Mouse (Mus musculus) layer of hippocampus, postnatal 36 days (tissue): Measurements from ENCODE around the gene Ypel3. TPM values are rescaled to one million over a fixed set of nuclear protein-coding genes. Genes with fewer than 3 reads are reported as not detected.
"Not testable (repeated sequence)": the region's sequence is repeated elsewhere in the genome, so short reads cannot be mapped to it uniquely, and the experiment has no call there.

Experiments used
- DNase-seq, 2 experiments: peaks; one replicate each; pipeline ENCODE4 v3.0.0; 2022
- total RNA-seq, 2 experiments: library from RNA; stranded (reverse); gene quantifications; 2 replicates each; pipeline ENCODE4 v1.2.3; 2021

Gene Ypel3
- total RNA-seq, 2 experiments from 2014 or later: 278 to 291 TPM

- no peak for DNase-seq
Measured at GRCm38 (mm10) chr7:126767001-126767400, 9.8 kb upstream of the Ypel3 start.

- DNase-seq: no peak
Measured at GRCm38 (mm10) chr7:126770784-126771183, 6.0 kb upstream of the Ypel3 start.

DNA sequence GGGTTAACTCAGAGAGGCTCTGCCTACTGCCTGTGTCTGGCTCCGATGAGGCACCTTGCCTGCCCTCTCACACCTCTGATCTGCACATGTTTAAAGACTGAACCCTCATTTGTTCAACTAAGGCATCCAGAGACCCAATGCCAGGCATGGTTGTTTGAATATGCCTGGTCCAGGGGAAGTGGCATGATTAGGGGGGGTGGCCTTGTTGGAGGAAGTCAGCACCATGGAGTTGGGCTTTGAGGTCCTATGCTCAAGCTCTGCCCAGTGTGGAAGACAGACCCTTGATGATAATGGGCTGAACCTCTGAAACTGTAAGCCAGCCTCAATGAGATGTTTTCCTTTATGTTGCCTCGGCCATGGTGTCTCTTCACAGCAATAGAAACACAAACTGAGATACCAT lies 3.4 kb upstream of the Ypel3 start:
- no peak for DNase-seq

GRCm38 (mm10) chr7:126774463-126774862 lies 2.3 kb upstream of the Ypel3 start:
- no peak for DNase-seq

GRCm38 (mm10) chr7:126775185-126775977 lies 1.4 kb upstream of the Ypel3 start:
- DNase-seq: no peak

GRCm38 (mm10) chr7:126775978-126776234 lies 849 bp upstream of the Ypel3 start:
- no peak for DNase-seq

DNA sequence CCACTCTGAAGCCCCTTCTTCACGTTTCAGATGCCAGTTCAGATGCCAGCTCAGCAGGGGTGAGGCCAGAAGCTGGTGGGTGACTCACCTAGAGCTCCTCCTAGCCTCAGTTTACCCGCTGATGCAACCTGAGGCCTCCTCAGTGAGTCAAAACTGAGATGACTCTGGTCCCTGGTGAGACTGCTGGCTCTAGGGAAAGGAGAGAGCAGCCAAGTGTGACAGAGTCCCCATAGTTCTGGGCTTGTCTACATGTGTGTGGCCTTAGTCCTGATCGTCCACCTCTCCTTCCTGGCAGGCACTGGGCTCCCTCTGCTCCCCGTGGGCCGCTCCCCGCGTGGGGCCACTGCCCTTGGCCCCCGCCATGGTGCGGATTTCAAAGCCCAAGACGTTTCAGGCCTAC lies 721 bp downstream of the Ypel3 start:
- DNase-seq: no peak

DNA sequence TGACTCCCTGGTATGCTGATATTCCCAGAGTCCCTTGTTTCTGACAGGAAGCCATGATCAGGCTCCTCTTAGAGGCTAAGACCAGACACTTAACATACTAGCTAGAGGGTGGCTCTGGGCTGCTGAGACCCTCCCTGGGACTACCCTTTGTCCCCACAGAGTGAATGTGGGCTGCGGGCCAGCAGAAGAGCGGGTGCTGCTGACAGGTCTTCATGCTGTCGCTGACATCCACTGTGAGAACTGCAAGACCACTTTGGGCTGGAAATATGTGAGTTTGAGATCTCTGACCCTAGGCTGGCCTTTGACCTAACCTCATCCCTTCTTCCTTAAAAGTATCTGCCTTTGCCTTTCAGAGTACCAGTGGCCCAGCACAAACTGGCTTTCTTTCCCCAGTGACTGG lies 1.4 kb downstream of the Ypel3 start:
- DNase-seq: no peak

- DNase-seq: not testable (repeated sequence)
Measured at GRCm38 (mm10) chr7:126779101-126779500, 2.3 kb downstream of the Ypel3 start.

DNA sequence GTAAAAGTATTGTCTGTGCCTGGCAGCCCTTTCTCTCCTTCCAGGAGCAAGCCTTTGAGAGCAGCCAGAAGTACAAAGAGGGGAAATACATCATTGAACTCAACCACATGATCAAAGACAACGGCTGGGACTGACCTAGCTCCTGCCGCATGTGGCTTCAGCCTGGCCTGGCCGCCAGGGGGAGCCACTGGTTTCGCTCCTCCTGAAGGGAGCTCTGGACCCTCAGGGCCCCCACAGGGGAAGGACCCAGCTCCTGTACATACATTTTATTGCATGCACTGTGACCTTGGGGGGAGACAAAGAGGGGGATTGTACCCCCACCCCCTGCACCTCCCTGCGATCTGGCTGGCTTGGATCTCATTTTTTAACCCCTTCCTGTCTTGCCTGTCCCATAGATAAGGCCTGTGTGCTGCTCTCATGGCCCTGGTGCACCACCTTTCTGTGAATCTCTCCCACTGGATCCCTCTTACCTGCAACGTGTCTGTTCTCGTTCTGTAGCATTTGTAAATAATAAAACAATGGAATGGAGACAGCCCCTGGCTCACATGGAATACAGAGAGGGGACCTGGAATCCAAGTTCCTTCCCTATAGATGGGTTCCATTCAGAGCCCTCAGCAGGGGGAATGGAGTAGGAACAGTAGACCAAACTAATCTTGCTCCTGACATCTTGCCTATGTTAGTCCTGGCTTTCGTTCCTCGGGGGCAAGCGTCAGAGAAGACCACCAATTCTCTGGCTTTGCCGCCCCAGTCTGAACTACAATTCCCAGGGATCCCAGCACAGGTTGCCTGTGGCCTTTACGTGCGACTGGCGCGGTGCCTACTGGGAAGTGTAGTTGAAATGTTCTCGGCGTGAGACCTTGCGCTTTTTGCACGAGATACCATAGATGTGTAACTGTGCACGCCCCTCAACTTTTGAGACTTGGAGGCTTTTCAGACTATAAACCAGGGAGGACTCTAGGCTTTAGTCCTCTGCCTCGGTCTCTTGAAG lies 3.5 kb downstream of the Ypel3 start:
- peak; percentile 77 to 80 for DNase-seq

DNA sequence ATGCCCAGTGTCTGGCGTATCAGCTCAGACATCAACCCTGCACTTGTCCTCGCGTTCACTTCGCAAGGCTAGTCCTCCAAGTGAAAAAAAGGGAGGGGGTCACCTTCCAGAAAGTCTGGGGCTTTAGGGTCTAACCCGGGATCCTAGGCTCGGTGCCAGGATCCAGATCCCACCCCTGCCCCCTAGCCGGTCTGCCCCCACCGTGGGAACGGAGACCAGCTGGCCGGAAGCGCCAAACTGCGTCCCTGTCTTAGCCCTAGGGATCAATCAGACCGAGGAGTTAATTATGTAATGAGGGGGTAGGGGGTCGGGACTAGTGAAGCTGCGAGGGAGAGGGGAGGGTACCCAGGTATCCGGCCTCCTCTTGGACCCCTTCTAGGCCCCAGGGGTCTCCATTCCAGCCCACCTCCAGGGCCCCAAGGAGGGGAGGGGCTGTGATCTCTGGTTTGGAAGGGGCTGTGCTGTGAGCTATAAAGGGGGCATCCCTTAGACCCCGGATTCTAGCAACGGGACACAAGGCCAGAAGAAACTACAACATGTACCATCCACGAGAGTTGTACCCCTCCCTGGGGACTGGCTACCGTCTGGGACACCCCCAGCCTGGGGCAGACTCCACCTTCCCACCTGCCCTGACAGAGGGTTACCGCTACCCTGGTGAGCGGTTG lies 4.3 kb downstream of the Ypel3 start, which contains the start of gene Tbx6:
Tbx6 (plus strand) TSS at position 513 of the 665 bp plus-strand sequence.
- no peak for DNase-seq

DNA sequence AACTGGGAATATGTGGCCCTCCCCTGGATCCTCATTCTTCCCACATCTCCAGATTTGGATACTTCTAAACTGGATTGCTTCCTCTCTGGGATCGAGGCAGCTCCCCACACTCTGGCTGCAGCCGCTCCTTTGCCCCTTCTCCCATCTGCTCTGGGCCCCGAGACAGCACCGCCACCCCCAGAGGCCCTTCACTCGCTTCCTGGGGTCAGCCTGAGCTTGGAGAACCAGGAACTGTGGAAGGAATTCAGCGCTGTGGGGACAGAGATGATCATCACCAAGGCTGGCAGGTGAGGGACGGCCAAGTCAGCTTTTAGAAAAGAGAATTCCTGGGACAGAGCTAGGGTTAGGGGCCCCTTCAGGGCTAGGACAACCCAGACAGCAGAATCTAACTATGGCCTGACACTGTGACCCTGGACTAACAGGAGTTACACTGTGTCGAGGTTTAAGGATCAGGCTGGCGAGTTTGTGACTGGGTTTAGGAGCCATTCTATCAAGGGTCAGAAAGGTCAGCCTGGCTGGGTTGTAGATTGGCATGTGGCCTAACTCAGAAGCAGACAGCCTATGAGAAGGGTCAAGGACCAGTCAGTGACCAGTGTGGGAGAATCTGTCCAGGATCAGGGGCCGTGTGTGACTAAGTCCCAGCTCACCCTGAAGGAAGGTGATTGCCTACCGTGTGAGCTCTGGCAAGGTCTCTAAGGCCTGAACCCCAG lies 5.1 kb downstream of the Ypel3 start:
- DNase-seq: no peak

- no peak for DNase-seq
Measured at GRCm38 (mm10) chr7:126782693-126783092, 5.9 kb downstream of the Ypel3 start.

- no peak for DNase-seq
Measured at GRCm38 (mm10) chr7:126784469-126784868, 7.7 kb downstream of the Ypel3 start.

DNA sequence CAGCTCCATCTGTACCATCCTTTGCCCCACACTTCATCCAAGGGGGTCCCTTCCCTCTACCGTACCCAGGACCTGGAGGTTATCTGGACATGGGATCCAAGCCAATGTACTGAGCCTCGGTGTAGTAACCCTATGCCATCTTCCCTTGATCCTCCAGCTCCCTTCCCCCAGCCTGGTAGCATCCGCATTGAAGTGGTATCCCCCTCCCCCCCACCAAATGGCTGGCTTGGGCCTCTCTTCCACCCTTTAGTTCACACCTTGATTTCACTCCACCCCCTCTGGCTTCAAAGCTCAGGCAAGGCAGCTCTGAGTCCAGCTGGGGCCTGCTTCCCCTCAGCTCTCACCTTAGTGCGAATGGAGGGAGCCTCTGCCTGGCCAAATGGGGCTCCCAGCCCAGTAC lies 8.3 kb downstream of the Ypel3 start:
- DNase-seq: no peak

- DNase-seq: no peak
Measured at GRCm38 (mm10) chr7:126786142-126786541, 9.4 kb downstream of the Ypel3 start.

DNA sequence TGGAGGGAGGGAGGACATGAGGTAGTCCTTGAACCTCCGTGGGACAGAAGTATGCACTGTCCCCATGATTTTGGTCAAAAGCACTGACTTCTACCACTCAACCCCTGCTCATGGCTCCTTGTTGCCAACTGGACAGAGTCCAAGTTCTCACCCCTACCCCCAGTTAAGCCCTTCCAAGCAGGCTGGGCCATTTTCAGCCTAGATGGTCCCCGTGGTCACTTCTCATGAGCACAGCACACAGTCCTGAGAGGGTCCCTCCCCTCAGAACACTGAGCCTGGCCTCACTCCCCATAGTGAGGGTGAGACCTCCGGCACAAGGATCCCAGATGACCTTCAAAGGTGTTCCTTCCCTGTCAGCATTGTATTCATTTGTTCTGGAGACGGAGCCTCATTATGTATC lies 12.4 kb downstream of the Ypel3 start:
- DNase-seq: no peak

- DNase-seq: peak; percentile 94 to 96
Measured at GRCm38 (mm10) chr7:126791851-126792720, 15.3 kb downstream of the Ypel3 start, which contains the start of gene Ppp4c. TSS of gene Ppp4c (minus strand) at chr7:126792496.

- no peak for DNase-seq
Measured at GRCm38 (mm10) chr7:126792721-126793443, 16.1 kb downstream of the Ypel3 start.

DNA sequence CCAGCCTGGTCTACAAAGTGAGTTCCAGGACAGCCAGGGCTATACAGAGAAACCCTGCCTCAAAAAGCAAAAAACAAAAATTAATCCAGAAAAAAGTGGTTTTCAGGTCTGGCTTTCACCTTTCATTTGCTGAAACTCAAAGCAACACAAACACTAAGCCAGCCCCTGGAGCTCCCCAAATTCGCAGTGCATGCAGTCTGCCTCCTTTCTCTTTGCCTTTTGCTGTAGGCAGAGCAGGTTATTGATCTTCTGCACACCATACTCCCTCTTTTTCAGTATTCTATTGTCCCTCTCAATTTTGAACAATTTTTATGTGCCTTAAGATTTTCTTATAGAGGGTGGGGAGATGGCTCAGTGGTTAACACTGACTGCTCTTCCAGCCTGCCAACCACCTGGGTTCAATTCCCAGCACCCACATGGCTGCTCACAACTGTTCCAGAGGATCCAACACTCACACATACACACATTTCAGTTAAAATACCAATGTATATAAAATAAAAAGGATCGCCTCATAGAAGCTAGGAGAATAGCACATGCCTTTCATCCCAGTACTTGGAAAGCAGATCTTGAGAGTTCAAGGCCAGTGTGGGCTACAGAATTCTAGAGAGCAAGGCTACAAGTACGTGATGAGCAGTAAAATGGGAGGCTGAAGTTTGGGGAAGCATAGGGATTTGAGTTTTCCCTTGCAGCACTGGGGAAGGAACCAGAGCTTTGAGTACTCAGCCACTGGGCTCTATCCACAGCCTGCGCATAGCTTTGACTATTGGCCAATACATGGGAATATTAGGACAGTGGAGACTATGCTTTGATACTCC lies 16.9 kb downstream of the Ypel3 start:
- no peak for DNase-seq
